Mouse (Mus musculus) fibroblast of lung, adult 2 months (primary cell): Measurements from ENCODE around the gene Eif3l.

Experiments used
- DNase-seq: peaks from one replicate; pipeline ENCODE4 v3.0.0-alpha.2; 2011; ENCODE audit warnings: low read depth

The Eif3l gene

DNA sequence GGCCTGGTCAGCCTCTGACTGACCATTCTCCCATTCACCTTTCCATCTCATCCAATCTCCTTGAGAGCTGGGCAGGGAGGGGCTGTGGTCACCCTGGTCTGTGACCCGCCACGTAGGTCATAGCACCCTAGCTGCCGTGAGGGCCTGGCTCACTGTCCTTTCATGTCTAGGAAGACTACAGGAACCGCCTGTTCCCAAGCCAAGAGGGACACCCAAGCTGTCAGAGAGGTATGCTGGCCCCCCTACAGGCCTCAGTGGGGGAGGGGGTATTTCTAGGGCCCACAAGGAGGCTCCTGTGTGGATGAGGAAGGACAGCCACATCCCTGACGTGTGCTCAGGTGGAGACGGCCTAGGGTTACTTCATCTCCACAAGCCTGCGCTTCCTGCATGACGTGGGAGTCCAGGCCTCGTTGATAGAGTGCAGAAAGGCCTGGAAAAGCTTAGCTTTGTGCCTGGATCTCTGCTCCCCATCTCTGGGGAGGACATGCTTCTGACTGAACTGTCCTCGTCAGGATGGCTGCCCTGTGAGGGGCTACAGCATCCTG lies 49.4 kb downstream of the Eif3l start:
- DNase-seq = no peak

DNA sequence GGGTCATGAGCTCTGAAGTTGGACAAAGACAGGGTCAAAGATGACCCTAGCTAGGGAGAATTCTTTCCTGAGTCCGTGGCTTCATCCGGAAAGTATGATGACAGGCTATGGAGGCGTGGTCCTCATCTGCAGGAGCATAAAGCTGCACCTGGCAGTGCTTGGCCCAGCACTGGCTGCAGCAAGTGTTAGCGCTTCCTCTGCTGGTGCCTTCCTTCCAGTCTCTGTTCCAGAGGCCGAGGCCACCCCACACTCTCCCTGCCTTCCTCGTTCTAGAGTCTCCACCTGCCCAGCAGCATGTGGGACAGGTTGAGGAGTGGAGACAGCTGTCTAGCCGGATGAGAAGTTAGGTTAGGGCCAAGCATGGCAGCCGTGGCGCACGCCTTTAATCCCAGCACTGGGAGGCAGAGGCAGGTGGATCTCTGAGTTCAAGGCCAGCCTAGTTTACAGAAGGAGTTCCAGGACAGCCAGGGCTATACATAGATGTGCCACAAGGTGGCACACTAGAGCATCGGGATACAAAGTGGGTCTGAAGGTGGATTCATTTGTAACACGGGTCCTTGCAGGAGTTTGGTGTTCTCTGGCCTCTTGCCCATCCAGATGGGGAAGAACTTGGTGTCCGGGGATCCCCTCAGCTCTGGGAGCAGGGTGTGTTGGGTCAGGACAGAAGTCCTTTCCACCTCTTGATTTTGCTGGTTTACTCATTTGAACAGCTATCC lies 51.4 kb downstream of the Eif3l start:
- no peak for DNase-seq

DNA sequence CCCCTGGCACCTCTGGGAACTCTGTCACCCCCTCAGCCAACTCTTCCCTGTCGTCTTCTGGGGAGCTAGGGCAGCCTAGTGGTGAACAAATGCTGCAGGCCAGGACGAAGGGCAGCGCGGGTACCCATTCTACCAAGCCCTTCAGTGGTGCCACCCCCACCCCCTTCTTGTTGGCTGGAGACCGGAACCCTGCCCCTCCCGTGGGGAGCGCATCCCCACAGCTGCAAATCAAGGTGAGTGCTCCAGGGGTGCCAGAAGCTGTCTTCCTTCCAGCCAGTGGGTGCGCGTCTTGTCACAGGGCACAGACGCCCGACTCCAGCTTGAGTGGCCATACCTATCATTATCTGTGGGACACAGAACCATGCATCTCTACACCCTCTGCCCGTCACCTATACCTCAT lies 52.1 kb downstream of the Eif3l start:
- DNase-seq = no peak

DNA sequence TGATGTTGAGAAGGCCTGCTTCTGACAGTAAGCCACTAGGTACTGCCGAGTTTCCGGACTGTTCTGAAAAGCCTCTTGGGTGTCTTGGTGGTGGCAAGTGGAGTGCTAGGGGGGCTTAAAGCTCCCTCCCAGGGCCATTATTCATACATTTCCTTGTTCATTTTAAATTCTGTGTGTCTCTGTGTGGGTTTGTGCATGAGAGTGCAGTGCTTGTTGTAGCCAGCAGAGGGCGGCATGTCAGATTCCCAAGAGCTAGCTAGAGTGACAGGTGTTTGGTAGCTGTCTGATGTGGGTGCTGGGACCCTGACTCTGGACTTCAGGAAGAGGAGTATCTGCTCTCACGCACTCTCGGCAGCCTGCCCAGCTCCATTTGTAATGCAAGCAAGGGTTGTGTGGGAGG lies 53.2 kb downstream of the Eif3l start:
- no peak for DNase-seq

DNA sequence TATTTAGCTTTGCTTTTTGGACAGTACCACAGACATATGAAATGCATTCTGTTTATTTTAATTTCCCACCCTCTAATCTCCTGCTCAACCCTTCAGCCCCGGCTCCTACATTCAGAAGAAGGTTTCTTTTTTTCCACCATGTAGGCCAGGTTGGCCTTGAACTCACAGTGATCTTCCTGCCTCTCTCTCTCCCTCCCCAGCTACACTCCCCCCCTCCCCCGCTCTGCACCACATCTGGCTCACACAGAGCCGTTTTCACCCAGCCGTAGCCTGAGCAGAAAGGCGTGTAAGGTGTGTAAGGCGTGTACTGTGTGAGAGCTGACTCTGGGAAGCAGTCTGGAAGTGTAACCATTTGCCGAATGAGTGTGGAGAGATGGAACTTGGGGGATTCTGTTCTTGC lies 54.3 kb downstream of the Eif3l start:
- DNase-seq = no peak

DNA sequence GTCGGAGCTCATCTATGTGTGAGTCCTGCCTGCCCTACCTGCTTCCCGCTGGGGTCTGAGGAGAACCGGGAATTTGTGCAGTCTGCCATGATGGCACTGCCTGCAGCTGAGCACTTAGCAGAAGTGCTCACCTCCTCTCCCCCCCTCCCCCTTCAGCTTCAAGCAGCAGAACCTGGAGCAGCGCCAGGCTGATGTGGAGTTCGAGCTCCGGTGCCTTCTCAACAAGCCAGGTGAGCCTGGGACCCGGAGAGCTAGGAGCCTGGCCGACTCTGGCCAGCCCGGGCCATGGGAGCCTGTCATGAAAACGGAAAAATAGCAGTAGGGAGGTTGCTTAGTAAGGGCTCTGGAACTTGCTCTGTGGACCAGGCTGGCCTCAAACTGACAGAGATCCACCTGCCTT lies 55.8 kb downstream of the Eif3l start:
- no peak for DNase-seq

DNA sequence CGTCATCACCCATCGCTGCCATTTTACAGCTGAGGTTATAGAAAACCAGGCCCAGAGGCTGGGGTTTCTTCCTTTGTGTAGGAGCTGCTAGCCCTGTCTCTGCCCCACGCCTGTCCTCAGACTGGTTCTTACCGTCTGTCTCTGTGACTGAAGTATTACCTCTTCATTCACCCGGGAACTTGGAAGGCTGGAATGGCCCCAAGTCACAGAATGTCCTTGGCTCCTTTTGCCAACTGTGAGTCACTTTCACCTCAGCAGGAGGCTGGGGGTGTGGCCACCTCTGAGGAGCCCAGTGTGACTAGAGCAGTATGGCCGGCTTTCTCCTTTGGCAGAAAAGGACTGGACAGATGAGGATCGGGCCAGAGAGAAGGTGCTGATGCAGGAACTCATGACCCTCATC lies 56.5 kb downstream of the Eif3l start:
- DNase-seq = peak; percentile 86

DNA sequence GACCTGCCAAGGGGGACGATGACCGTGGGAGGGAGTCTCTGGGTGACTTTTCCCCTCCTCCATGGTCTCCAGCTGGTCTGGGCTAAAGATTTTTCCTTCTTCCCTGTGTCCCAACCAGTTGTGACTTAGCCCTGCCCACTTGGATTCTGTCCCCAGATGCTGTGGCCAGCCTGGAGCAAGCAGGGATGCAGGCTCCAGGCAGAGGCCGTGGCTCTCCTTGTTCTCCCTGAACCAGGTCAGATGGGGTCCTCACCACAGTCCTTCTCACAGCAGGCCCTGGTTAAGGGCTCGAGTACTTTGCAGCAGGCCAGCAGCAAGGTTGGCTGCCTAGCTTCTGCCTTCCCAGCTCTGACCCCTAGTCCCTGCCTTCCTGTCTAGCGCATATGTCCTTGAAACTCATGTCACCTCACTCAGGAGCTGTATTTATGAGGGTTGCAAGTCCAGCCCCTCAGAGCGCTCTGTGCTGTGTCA lies 58.2 kb downstream of the Eif3l start:
- DNase-seq = no peak

DNA sequence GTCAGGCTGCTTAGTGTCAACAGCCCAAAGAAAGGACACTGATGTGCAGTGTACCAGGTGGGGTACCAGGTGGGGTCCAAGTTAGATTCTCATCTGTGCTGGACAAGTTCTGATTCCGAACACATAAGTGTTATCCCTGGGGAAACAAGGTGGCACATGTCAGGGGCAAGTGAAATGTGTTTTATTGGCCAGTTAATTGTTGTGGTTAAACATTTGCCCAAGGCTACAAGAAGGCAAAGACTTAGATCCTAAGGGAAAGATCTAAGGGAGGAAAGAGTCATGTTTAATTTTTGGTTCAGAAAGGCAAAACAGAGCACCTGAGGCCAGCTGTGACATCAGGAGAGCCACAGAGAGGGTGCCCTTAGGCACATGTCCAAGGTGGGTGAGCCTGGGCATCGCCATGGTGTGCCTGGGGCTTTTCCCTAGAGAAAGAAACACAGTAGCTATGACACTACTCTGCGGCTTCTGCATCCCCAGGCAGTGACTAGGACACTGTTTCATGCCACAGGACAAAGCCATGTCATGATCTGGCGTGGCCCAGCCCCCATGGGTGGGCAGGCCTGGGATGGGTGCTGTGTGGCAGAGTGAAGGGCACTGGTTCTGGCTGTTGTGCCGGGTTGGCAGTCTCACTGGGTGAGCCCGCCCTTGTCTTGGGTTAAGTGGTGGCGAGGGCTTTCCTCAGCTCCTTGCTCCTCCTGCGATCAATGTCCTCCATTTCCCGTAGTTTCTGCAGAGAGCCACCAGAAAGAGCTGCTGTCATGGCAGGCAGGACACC lies 59.7 kb downstream of the Eif3l start:
- no peak for DNase-seq

DNA sequence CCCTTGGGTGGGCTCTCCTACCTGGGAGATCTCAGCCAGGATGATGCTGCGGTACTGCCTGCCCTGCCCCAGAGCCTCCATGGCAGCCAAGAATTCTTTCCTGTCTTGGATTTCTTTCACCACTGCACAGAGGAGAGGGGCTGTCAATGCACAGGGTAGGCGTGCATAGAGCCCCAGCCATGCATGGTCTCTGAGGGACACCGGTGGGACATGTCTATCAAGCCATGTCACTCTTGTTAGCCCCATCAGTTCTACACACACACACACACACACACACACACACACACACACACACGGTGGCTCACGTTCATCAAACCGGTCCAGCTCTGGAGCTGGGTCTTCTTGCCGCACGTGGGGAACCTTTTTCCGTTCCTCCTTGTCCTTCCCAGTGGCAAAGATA lies 60.4 kb downstream of the Eif3l start:
- DNase-seq = no peak

DNA sequence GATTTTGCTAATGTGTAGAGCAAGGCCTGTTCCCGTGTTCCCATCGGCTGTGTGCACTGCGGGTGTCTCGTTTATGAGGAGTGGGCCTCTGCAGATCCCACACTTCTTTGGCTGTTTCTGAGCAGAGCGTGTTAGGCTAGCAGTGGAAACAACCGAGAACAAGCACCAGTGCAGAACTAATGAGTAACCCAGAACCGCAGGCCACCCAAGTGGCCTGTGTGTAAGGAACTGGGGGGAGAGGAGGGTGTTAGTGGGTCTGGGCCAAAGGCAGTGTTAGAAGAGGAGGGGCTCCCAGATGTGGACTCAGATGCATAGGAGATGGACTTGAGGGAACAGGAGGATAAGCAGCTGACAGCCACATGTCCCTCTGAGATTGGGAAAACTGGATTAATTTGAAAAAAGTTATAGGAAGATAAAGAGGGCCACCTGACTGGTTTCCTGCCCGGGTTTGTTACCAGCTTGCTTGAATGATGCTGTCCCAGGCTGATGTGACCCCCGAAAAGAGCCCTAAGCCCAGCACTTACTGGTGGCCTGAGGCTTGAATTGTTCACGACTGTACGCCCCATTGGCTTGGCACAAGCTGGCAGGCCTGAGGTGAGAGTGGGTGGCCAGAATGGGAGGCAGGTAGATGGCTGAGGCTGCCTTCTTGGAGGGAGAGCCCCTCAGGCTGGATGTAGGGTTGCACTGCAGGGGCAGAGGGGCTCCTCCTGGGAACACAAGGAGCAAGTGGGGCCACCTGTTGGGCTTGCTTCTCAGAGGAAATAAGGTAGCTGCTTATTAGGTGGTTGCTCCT lies 61.0 kb downstream of the Eif3l start:
- no peak for DNase-seq

DNA sequence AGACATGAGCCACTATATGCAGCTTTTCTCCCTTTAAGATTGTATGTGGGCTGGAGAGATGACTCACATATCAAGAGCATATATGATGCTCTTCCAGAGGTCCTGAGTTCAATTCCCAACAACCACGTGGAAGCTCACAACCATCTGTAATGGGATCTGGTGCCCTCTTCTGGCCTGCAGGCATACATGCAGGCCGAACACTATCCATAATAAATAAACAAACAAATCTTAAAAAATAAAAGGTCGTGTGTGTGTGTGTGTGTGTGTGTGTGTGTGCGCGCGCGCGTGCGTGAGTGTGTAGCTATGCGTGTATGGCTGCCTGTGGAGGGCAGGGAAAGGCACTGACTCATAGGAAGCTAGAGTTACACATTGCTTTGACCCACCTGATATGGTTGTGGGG lies 64.7 kb downstream of the Eif3l start:
- no peak for DNase-seq

DNA sequence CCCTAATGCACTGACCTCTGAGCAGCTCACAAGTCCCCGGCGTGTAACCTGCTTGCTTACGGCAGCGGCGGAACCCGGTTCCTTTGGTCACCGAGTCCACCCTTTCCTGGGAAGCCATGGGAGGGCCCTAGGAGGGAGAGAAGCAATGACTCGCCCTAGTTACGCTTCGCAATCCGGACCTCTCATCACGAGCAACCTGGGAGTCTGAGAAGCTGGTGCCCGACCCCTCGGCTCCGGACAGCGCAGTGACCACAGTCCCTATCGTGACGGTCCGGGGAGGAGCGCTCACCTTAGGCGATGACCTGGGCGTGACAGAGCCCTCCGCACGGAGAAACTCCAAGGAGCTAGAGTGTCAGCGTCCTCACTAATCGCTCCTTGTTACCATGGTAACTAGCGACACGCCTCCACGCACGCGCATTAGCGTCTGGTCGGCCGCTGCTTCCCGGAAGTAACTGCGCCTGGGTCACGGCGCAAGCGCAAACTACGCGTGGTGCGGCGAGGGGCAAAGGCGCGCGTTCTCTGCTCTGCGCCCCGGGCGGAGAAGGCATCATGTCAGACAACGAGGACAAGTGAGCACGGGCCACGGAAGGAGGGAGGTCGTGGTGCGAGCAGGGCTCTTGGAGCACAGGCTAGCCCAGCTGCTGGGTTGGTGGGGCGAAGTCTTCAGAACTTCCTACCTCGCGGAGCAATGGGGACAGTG lies 66.0 kb downstream of the Eif3l start, which contains the start of the genes Polr2f and 1700088E04Rik:
TSS of gene Polr2f (plus strand) at position 144 of the 700 bp plus-strand sequence.
TSS of gene 1700088E04Rik (minus strand) at position 388 of the 700 bp plus-strand sequence.
- peak; percentile 84 for DNase-seq

DNA sequence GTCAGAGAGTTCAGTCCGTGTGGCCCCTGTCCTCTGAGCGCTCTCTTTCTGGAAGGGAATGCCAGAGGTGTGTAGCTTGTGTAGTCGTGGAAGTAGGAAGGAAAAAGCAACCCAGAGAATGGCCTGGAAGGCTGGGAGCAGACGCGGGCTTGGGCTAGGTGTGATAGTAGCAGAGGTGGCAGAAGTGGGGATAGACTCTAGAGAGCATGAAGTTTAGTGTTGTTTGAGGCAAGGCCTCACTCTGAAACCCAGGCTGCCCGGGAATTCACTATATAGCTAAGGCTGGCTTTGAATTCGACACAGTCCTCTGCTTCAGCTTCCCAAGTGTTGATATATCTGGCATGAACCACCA lies 66.6 kb downstream of the Eif3l start:
- DNase-seq = no peak

DNA sequence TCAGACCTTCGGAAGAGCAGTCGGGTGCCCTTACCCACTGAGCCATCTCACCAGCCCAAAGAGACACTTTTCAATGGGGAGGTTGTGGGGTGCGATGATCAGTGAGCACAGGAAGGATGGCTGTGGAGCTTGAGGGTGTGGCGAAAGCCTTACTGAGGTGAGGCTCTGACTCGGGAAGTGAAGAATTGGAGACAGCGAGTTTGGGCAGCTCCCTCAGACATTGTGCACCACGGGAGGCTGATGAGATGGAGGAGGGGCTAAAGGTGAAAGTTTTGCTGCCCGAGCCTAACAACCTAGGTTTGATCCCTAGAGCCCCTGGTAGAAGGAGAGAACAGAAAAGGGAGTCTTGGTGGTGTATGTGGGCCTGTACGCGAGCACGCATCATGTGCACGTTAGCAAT lies 68.3 kb downstream of the Eif3l start:
- DNase-seq = no peak
